Mouse (Mus musculus) kidney, postnatal 0 days (tissue): ENCODE data around the gene Cd160. TPM values are rescaled to one million over a fixed set of nuclear protein-coding genes. Genes with fewer than 3 reads are reported as not detected.

Source experiments
- ATAC-seq: fragments of 200-750 bp; cut with Nextera tagmentation; replicated peaks from 2 replicates; pipeline ENCODE4 v1.8.0; 2017; ENCODE audit warnings: low read depth, moderate number of reproducible peaks, moderate TSS enrichment, moderate library complexity; ENCODE audit not compliant: low FRiP score
- DNase-seq: peaks from one replicate; pipeline ENCODE4 v3.0.0-alpha.2; 2016; ENCODE audit warnings: low spot score
- H3K27ac ChIP-seq: fragments of 300-500 bp; sonication (generic); 2 replicates; pipeline ENCODE4 v1.5.1; 2014; ENCODE audit warnings: mild to moderate bottlenecking
- H3K27me3 ChIP-seq: fragments of 300-500 bp; sonication (generic); 2 replicates; pipeline ENCODE4 v1.6.1; 2014; ENCODE audit warnings: low read length, mixed read lengths; ENCODE audit not compliant: insufficient read depth
- H3K36me3 ChIP-seq: fragments of 300-500 bp; sonication (generic); 2 replicates; pipeline ENCODE4 v1.6.1; 2014; ENCODE audit warnings: low read length, mixed read lengths; ENCODE audit not compliant: insufficient read depth
- H3K4me1 ChIP-seq: fragments of 300-500 bp; sonication (generic); replicated peaks from 2 replicates; pipeline ENCODE4 v1.6.1; 2014; ENCODE audit warnings: antibody characterized with exemption, low read length, mixed read lengths; ENCODE audit not compliant: insufficient read depth
- H3K4me2 ChIP-seq: fragments of 300-500 bp; sonication (generic); 2 replicates; pipeline ENCODE4 v1.6.1; 2014; ENCODE audit warnings: mild to moderate bottlenecking, low read length, moderate library complexity, mixed read lengths
- H3K4me3 ChIP-seq: fragments of 300-500 bp; sonication (generic); replicated peaks from 2 replicates; pipeline ENCODE4 v1.5.1; 2014; ENCODE audit warnings: low read depth, low read length
- H3K9ac ChIP-seq: fragments of 300-500 bp; sonication (generic); 2 replicates; pipeline ENCODE4 v1.6.1; 2014; ENCODE audit warnings: low read depth, low read length
- H3K9me3 ChIP-seq: fragments of 300-500 bp; sonication (generic); replicated peaks from 2 replicates; pipeline ENCODE4 v1.6.1; 2016; ENCODE audit warnings: low read length, inconsistent platforms, mixed read lengths
- CTCF ChIP-seq: IDR thresholded peaks from 2 replicates; pipeline ENCODE4 v1.5.1; 2016; ENCODE audit warnings: antibody characterized with exemption, low read depth, mild to moderate bottlenecking, moderate library complexity
- WGBS: fragments of 180-500 bp; shearing (Covaris S2); extraction: QIAGEN DNeasy Blood & Tissue Kit; methylation state at CpG from one replicate; pipeline ENCODE4 v1.1.7; 2014; 5-methylcytosine and 5-hydroxymethylcytosine counted together
- polyA plus RNA-seq: library from polyadenylated mRNA; unstranded; fragments of >200 nt; fragmentation: Nextera tagmentation; extraction: Ambion mirVana; gene quantifications from 2 replicates; pipeline ENCODE4 v1.2.1, GENCODE M21; 2015

Cd160 gene
- polyA plus RNA-seq, 1 experiment from 2014 or later: 0.09 TPM

DNA sequence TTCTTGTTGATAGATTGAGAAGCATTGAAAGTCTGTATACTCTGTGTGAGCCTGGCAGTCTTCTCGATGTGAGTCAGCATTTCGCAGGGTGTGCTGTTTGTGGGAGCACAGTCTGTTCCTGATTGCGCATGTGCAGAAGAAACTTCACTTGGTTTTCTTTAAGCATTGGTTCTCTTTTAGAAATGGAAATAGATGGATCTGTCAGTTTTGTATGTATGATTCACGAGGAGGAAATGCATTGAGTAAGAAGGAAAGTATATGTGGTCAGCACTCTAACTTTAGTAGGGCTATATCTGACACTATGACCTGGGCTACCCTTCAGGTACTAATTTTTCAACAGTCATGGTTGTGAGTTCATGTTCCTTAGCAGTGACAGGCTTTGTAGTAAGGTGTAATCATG is 69.5 kb downstream of the Cd160 start:
- TF ChIP-seq CTCF: no peak
- Histone ChIP-seq H3K36me3 (0 out of 2 replicates have a peak, but pooled peaks cover under 1% of the 10 kb centered on the region), H3K4me1 (no peaks in the 10 kb centered on the region), H3K27me3 (no peaks in the 10 kb centered on the region), H3K9ac (no peak overlapping the region), H3K9me3 (no peaks in the 10 kb centered on the region), H3K4me3 (no peak overlapping the region), H3K4me2 (no peak overlapping the region), H3K27ac (no peak overlapping the region)
- no peak for DNase-seq
- ATAC-seq: no peak
- 93% methylated on average over 4 of the region's 4 CpGs for WGBS

DNA sequence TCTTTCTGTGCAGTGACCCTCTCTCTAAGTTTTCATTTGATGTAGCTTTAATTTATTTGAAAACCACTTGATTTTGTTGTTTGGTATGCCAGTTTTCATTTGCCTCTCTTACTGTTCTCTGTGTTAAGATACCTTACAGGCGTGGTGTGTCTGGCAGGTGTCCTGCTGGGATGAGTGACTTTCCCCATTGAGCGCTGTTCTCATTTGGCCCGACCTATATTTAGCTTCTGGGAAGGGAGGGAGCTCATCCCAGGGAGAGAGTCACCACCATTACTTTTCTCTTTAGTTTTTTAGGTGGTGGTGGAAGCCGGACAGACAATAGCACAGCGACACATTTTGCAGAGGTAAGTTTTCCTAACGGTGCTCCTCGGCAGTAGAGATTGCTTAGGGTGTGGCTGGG is 71.5 kb downstream of the Cd160 start:
- DNase-seq (no peak), ATAC-seq (no peak)
- Histone ChIP-seq H3K36me3 (0 out of 2 replicates have a peak, but pooled peaks cover 3% of the 10 kb centered on the region), H3K27ac (no peak overlapping the region), H3K27me3 (no peaks in the 10 kb centered on the region), H3K4me1 (no peaks in the 10 kb centered on the region), H3K4me3 (no peak overlapping the region), H3K4me2 (no peak overlapping the region), H3K9me3 (no peaks in the 10 kb centered on the region), H3K9ac (no peak overlapping the region)
- WGBS: 85% methylated on average over 7 of the region's 7 CpGs
- no peak for TF ChIP-seq CTCF

- H3K4me3 ChIP-seq: no peak overlapping the region
- ATAC-seq: no peak
Measured at GRCm38 (mm10) chr3:96755935-96756334, 73.2 kb downstream of the Cd160 start.

More at GRCm38 (mm10) chr3:96755935-96756334, 73.2 kb downstream of the Cd160 start:
- no peaks in the 10 kb centered on the region for H3K4me1 ChIP-seq
- H3K27me3 ChIP-seq: no peaks in the 10 kb centered on the region
- H3K36me3 ChIP-seq: 0 out of 2 replicates have a peak, but pooled peaks cover 3% of the 10 kb centered on the region
- no peak for TF ChIP-seq CTCF
- H3K4me2 ChIP-seq: no peak overlapping the region
- peak; percentile 14 for DNase-seq
- WGBS: 76% methylated on average over 1 of the region's 1 CpGs
- H3K27ac ChIP-seq: no peak overlapping the region
- no peak overlapping the region for H3K9ac ChIP-seq
- H3K9me3 ChIP-seq: no peaks in the 10 kb centered on the region

Other genes with a start within 250 kb of the Cd160 start
- 26.0 and 28.2 TPM in 2 replicates for gene Polr3gl, start 235.2 kb downstream of the Cd160 start, polyA plus RNA-seq
- gene Ankrd34a, start 232.7 kb downstream of the Cd160 start, polyA plus RNA-seq: 1.2 and 1.3 TPM in 2 replicates
- 4.9 and 5.2 TPM in 2 replicates for gene Lix1l, start 228.2 kb downstream of the Cd160 start, polyA plus RNA-seq
- gene Rbm8a, start 199.4 kb downstream of the Cd160 start, polyA plus RNA-seq: 100 and 111 TPM in 2 replicates
- 69.4 and 70.1 TPM in 2 replicates for gene Pex11b, start 194.0 kb downstream of the Cd160 start, polyA plus RNA-seq
- 0.06 TPM in 1 of 2 replicates, not detected in the other for gene Gm42957, start 193.9 kb downstream of the Cd160 start, polyA plus RNA-seq
- 0.42 and 0.59 TPM in 2 replicates for gene Itga10, start 183.8 kb downstream of the Cd160 start, polyA plus RNA-seq
- gene Ankrd35, start 159.2 kb downstream of the Cd160 start, polyA plus RNA-seq: 1.0 and 1.3 TPM in 2 replicates
- gene Pias3, start 133.0 kb downstream of the Cd160 start, polyA plus RNA-seq: 38.7 and 39.1 TPM in 2 replicates
- gene Nudt17, start 120.8 kb downstream of the Cd160 start, polyA plus RNA-seq: 8.2 and 9.5 TPM in 2 replicates
- 25.3 and 29.8 TPM in 2 replicates for gene Polr3c, start 101.7 kb downstream of the Cd160 start, polyA plus RNA-seq
- 59.0 and 59.2 TPM in 2 replicates for gene Rnf115, start 101.7 kb downstream of the Cd160 start, polyA plus RNA-seq
- 322 and 401 TPM in 2 replicates for gene Pdzk1, start 67 bp downstream of the Cd160 start, polyA plus RNA-seq
- 12.4 and 14.7 TPM in 2 replicates for gene Gja5, start 75.3 kb upstream of the Cd160 start, polyA plus RNA-seq
- 32.8 and 36.6 TPM in 2 replicates for gene Gpr89, start 76.0 kb upstream of the Cd160 start, polyA plus RNA-seq
- gene Gja8, start 96.7 kb upstream of the Cd160 start, polyA plus RNA-seq: 0.04 and 0.07 TPM in 2 replicates